Mouse (Mus musculus): ENCODE data around the gene Cep78. TPM values are rescaled to one million over a fixed set of nuclear protein-coding genes. Genes with fewer than 3 reads are reported as not detected.
A peak's percentile ranks its signal among the peaks of the same experiment; 100 is the strongest.

Cep78 gene
- polyA plus RNA-seq, 1 experiment: not detected

DNA sequence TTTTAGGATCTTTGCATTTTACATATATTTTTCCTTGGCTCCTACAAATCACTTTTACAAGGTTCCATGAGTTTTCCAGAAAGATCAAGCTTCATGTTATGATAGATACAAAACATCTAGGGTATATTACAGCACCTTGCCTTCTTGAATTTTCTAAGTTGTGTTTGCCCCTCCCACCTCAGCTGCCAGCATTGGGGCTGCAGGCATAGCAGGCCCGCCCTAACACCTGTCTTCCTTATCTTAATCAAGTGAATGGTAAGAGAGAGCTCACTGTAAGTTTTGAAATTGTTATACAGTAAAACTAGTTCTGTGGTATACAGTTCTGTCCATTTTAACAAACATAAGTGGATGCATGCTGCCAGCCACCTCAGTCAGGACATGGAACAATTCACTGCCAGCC lies 35.9 kb downstream of the Cep78 start:
- no peak overlapping the region for H3K27ac ChIP-seq (ENCODE audit: insufficient read depth, low read depth, low read length)
- WGBS: 93% methylated on average over 1 of the region's 1 CpGs
- no peak overlapping the region for H3K4me3 ChIP-seq (ENCODE audit: insufficient read depth, low read depth, low read length)
- peaks cover 7% of the 10 kb centered on the region for H3K4me1 ChIP-seq (ENCODE audit: control insufficient read depth, insufficient read depth, low read length)
- TF ChIP-seq POLR2A (IDR thresholded peaks at IDR 0.05; ENCODE audit: insufficient read depth, low read depth, low read length): no peak
- no peak for TF ChIP-seq CTCF (IDR thresholded peaks at IDR 0.05; ENCODE audit: insufficient read depth, low read depth, low read length)

DNA sequence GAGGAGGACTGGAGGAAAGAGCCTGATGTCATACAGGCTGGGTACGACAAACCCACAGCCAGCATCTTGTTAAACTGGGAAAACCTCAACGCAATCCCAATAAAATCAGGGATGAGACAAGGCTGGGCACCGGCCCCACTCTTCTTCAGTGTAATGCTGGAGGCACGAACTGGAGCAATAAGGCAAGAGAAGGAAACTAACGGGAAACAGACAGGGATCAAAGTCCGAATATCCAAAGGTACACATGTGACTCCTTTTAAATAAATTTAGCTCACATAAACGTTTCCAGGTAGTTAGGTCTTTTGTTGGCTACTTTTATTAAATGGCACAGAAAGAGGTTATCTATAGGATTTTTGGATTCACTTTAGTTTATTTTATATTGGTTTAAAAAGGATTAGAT lies 36.4 kb downstream of the Cep78 start:
- Histone ChIP-seq H3K27ac (ENCODE audit: insufficient read depth, low read depth, low read length) (no peak overlapping the region), H3K4me1 (ENCODE audit: control insufficient read depth, insufficient read depth, low read length) (peaks cover 7% of the 10 kb centered on the region), H3K4me3 (ENCODE audit: insufficient read depth, low read depth, low read length) (no peak overlapping the region)
- no peak for TF ChIP-seq CTCF (IDR thresholded peaks at IDR 0.05; ENCODE audit: insufficient read depth, low read depth, low read length)
- TF ChIP-seq POLR2A (IDR thresholded peaks at IDR 0.05; ENCODE audit: insufficient read depth, low read depth, low read length): no peak
- WGBS: 89% methylated on average over 7 of the region's 7 CpGs

- 92% methylated on average over 7 of the region's 7 CpGs for WGBS
- H3K4me1 ChIP-seq (ENCODE audit: control insufficient read depth, insufficient read depth, low read length): peaks cover 7% of the 10 kb centered on the region
- TF ChIP-seq POLR2A (IDR thresholded peaks at IDR 0.05; ENCODE audit: insufficient read depth, low read depth, low read length) (no peak), CTCF (IDR thresholded peaks at IDR 0.05; ENCODE audit: insufficient read depth, low read depth, low read length) (no peak)
- H3K4me3 ChIP-seq (ENCODE audit: insufficient read depth, low read depth, low read length): no peak within 1 kb of the TSS
- no peak within 1 kb of the TSS for H3K27ac ChIP-seq (ENCODE audit: insufficient read depth, low read depth, low read length)
Observed at GRCm38 (mm10) chr19:15947237-15947636, 37.6 kb downstream of the Cep78 start, which contains the start of gene Psat1. Psat1 (minus strand) TSS chr19:15947337.

DNA sequence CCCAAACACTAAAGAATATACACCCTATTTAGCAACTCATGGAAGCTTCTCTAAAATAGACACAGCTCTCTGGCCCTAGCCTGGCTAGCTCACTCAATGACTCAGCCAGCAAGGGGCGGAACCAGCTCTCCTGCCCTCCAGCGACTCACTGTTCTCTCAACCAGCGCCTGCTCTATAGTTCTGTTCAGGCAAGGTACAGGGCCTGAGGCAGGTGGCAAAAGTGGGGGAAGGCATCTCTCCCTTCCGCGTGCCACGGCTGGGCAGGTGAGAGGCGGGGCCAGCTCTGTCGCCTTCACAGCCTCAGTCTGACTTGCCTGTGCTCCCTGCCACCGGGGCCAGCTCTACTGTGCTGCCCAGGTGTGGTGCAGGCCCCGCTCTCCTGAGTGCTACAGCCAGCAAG lies 38.1 kb downstream of the Cep78 start:
- TF ChIP-seq POLR2A (IDR thresholded peaks at IDR 0.05; ENCODE audit: insufficient read depth, low read depth, low read length) (no peak), CTCF (IDR thresholded peaks at IDR 0.05; ENCODE audit: insufficient read depth, low read depth, low read length) (no peak)
- peaks cover 7% of the 10 kb centered on the region for H3K4me1 ChIP-seq (ENCODE audit: control insufficient read depth, insufficient read depth, low read length)
- 65% methylated on average over 10 of the region's 10 CpGs for WGBS
- H3K27ac ChIP-seq (ENCODE audit: insufficient read depth, low read depth, low read length): no peak overlapping the region
- H3K4me3 ChIP-seq (ENCODE audit: insufficient read depth, low read depth, low read length): no peak overlapping the region

- Histone ChIP-seq H3K4me3 (ENCODE audit: insufficient read depth, low read depth, low read length) (no peak overlapping the region), H3K27ac (ENCODE audit: insufficient read depth, low read depth, low read length) (no peak overlapping the region), H3K4me1 (ENCODE audit: control insufficient read depth, insufficient read depth, low read length) (peaks cover 7% of the 10 kb centered on the region)
- WGBS: 80% methylated on average over 7 of the region's 7 CpGs
- TF ChIP-seq CTCF (IDR thresholded peaks at IDR 0.05; ENCODE audit: insufficient read depth, low read depth, low read length) (no peak), POLR2A (IDR thresholded peaks at IDR 0.05; ENCODE audit: insufficient read depth, low read depth, low read length) (no peak)
Observed at GRCm38 (mm10) chr19:15943117-15943423, 41.7 kb downstream of the Cep78 start.

- Histone ChIP-seq H3K4me3 (ENCODE audit: insufficient read depth, low read depth, low read length) (no peak overlapping the region), H3K4me1 (ENCODE audit: control insufficient read depth, insufficient read depth, low read length) (peaks cover 7% of the 10 kb centered on the region), H3K27ac (ENCODE audit: insufficient read depth, low read depth, low read length) (no peak overlapping the region)
- no peak for TF ChIP-seq POLR2A (IDR thresholded peaks at IDR 0.05; ENCODE audit: insufficient read depth, low read depth, low read length)
- no peak for TF ChIP-seq CTCF (IDR thresholded peaks at IDR 0.05; ENCODE audit: insufficient read depth, low read depth, low read length)
- 58% methylated on average over 11 of the region's 11 CpGs for WGBS
Observed at GRCm38 (mm10) chr19:15942421-15943116, 42.2 kb downstream of the Cep78 start.

DNA sequence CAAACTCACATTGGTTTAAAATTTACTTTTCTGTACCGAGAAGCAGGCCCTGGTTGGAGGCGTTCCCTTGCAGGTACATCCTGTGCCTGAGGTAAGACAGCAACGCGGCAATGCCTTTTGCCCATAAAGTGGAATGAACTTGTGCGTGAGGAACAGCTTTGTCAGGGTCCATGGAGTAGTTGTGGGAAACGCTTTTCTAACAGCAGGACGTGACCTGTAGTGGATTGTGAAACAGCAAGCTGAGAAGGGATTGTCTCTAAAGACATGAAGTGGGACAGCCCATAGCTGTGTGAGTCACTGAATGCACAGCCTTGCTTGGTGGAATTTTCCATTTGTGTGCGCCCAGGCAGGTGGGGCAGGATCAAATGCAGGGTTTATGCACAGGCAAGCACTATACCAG lies 43.4 kb downstream of the Cep78 start:
- no peak overlapping the region for H3K27ac ChIP-seq (ENCODE audit: insufficient read depth, low read depth, low read length)
- no peaks in the 10 kb centered on the region for H3K4me1 ChIP-seq (ENCODE audit: control insufficient read depth, insufficient read depth, low read length)
- 83% methylated on average over 8 of the region's 8 CpGs for WGBS
- TF ChIP-seq CTCF (IDR thresholded peaks at IDR 0.05; ENCODE audit: insufficient read depth, low read depth, low read length): no peak
- no peak for TF ChIP-seq POLR2A (IDR thresholded peaks at IDR 0.05; ENCODE audit: insufficient read depth, low read depth, low read length)
- no peak overlapping the region for H3K4me3 ChIP-seq (ENCODE audit: insufficient read depth, low read depth, low read length)

DNA sequence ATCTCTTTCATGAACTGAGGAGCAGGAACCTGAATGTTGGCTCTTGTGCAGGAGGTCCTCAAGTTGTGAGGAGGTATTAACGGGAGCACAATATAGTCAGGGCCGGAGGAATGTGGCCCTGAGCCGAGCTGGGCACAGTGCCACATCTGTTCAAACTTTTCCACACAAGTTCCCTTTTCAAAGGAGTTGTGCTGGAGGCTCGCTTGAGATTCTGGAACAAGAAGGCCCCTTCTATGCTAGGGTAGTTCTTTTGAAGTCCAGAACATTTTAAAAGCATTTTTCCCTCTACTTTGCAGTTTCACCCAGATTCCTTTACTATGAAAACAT lies 59.1 kb downstream of the Cep78 start:
- WGBS: 24% methylated on average over 4 of the region's 4 CpGs
- H3K4me3 ChIP-seq (ENCODE audit: insufficient read depth, low read depth, low read length): no peak overlapping the region
- TF ChIP-seq CTCF (IDR thresholded peaks at IDR 0.05; ENCODE audit: insufficient read depth, low read depth, low read length): no peak
- no peak for TF ChIP-seq POLR2A (IDR thresholded peaks at IDR 0.05; ENCODE audit: insufficient read depth, low read depth, low read length)
- H3K4me1 ChIP-seq (ENCODE audit: control insufficient read depth, insufficient read depth, low read length): peaks cover 17% of the 10 kb centered on the region
- no peak overlapping the region for H3K27ac ChIP-seq (ENCODE audit: insufficient read depth, low read depth, low read length)

DNA sequence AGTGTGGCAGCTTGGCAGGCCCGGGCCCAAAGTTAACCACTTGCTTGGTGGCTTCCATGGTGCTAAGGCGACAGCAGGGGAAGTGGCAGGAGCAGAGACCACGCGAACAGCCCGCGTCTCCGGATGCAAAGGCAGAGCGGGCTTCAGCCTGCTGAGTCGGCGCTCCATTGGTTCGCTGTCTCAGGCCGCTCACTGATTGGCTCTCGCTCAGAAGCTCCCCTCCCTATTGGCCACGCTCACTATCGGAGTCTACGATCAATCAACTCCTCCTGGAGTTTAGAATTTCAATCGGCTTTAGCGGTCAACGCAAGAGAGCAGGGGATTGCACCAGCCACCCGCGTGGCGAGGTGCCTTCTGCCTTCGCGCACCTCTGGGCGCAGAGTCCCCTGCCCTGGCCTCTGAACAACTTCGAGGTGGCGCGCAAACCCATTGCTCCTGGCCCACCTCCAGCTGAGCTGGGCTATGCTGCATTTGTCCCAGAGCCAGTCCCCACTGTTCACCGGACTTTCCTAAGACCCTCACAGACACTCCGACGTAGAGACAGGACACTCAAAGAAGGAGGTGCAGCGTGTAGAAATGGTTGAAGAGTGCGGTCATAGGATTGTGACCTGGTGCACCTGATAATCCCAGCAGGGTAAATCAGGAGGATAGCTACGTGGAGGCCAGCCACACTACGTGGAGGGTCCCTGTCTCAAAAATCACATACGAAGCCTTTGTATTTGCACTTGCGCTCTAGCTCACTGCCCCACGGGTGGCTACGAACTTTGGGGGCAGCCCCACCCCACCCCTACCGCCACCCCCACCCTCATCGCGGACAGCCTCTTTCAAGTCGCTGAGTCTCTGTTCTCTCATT lies 59.7 kb downstream of the Cep78 start:
- Histone ChIP-seq H3K4me1 (ENCODE audit: control insufficient read depth, insufficient read depth, low read length) (peaks cover 17% of the 10 kb centered on the region), H3K4me3 (ENCODE audit: insufficient read depth, low read depth, low read length) (peak overlapping the region; percentile 52), H3K27ac (ENCODE audit: insufficient read depth, low read depth, low read length) (peak overlapping the region; percentile 45; the same call in 1 of the 2 replicates)
- no peak for TF ChIP-seq POLR2A (IDR thresholded peaks at IDR 0.05; ENCODE audit: insufficient read depth, low read depth, low read length)
- TF ChIP-seq CTCF (IDR thresholded peaks at IDR 0.05; ENCODE audit: insufficient read depth, low read depth, low read length): no peak
- under 1% methylated on average over 43 of the region's 43 CpGs for WGBS
